Mouse (Mus musculus): Measurements from ENCODE around the gene Hnrnpu. TPM values are rescaled to one million over a fixed set of nuclear protein-coding genes. Genes with fewer than 3 reads are reported as not detected.

Gene Hnrnpu
- total RNA-seq, 1 experiment: 494 TPM

DNA sequence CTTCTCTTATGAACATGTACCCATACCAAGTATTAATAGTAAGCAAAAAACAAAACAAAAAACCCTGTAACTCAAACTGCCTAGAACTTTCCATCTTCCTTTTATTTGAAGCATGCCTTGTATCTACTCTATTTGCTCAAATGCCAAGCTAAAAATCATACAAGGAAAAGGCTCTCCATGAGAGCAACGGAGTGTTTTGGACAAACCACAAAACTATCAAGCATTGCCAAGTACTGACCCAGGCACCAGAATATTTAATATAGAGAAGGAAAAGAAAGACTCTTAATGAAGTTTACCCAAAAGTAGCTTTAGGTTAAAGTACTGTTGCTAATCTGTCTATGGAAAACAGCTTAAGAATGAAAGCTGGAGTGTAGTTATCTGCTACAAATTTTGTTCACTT is 11.2 kb downstream of the Hnrnpu start:
- in situ Hi-C loops (cut with MboI; ENCODE audit: low sequenced_read_pairs in 2 of 2, unreplicated experiment in 2 of 2): loop anchor here in 1 of 2 experiments (25.0 kb wide), 1 partner anchor 1436 kb away; no protein-coding TSS in a partner anchor
- no peaks in the 10 kb centered on the region for H3K9me3 ChIP-seq (ENCODE audit: control insufficient read depth, insufficient read depth, low read depth, low read length)
- no peak for DNase-seq (ENCODE audit: low read depth, low spot score)
- H3K4me3 ChIP-seq (ENCODE audit: insufficient read depth in 1 of 2, low read depth in 1 of 2, low read length in 2 of 2, poor library complexity in 1 of 2, severe bottlenecking in 1 of 2): no peak overlapping the region
- TF ChIP-seq HCFC1 (IDR thresholded peaks at IDR 0.05; ENCODE audit: borderline replicate concordance, insufficient read depth, low read length) (no peak), ZNF384 (IDR thresholded peaks at IDR 0.05; ENCODE audit: low read depth, low read length) (no peak), CHD2 (IDR thresholded peaks at IDR 0.05; ENCODE audit: low read depth, low read length) (no peak), MAFK (IDR thresholded peaks at IDR 0.05; ENCODE audit: insufficient read depth, low read depth, low read length) (no peak), ZC3H11A (IDR thresholded peaks at IDR 0.05; ENCODE audit: borderline replicate concordance, low read depth, low read length) (no peak)
- no peak overlapping the region for H3K27ac ChIP-seq (ENCODE audit: insufficient read depth, low read depth, low read length, poor library complexity, severe bottlenecking)
- no peak overlapping the region for H3K9ac ChIP-seq (ENCODE audit: insufficient read depth, low read depth, low read length, poor library complexity, severe bottlenecking)
- H3K4me1 ChIP-seq (ENCODE audit: control insufficient read depth in 2 of 2, insufficient read depth in 2 of 2, low read length in 2 of 2, poor library complexity in 1 of 2): no peaks in the 10 kb centered on the region
- H3K36me3 ChIP-seq (ENCODE audit: control insufficient read depth, insufficient read depth, low read length, poor library complexity, severe bottlenecking): peaks cover 41% of the 10 kb centered on the region

DNA sequence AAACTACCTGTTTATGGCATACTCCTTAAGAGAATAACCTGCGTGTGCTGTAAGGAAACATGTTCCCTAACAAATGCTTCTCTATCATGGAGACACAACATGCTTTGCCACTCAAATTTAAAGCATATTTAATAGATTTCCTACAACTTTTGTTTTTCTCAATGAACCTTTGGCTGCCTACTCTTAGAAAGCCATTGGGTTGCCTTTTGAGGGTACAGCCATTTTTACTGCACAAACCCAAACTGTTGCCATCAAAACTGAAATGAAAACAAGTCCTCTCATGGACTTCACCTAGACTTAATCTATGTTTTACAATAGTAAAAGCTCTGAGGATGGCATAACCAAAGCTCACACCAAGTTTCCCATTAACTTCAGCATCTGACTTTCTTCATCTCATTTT is 13.0 kb downstream of the Hnrnpu start:
- in situ Hi-C loops (cut with MboI; ENCODE audit: low sequenced_read_pairs in 2 of 2, unreplicated experiment in 2 of 2): no loop called here
- H3K9ac ChIP-seq (ENCODE audit: insufficient read depth, low read depth, low read length, poor library complexity, severe bottlenecking): no peak overlapping the region
- no peaks in the 10 kb centered on the region for H3K4me1 ChIP-seq (ENCODE audit: control insufficient read depth in 2 of 2, insufficient read depth in 2 of 2, low read length in 2 of 2, poor library complexity in 1 of 2)
- TF ChIP-seq ZC3H11A (IDR thresholded peaks at IDR 0.05; ENCODE audit: borderline replicate concordance, low read depth, low read length): no peak
- TF ChIP-seq MAFK (IDR thresholded peaks at IDR 0.05; ENCODE audit: insufficient read depth, low read depth, low read length): no peak
- TF ChIP-seq CHD2 (IDR thresholded peaks at IDR 0.05; ENCODE audit: low read depth, low read length): no peak
- no peak for TF ChIP-seq ZNF384 (IDR thresholded peaks at IDR 0.05; ENCODE audit: low read depth, low read length)
- TF ChIP-seq HCFC1 (IDR thresholded peaks at IDR 0.05; ENCODE audit: borderline replicate concordance, insufficient read depth, low read length): no peak
- no peaks in the 10 kb centered on the region for H3K9me3 ChIP-seq (ENCODE audit: control insufficient read depth, insufficient read depth, low read depth, low read length)
- H3K27ac ChIP-seq (ENCODE audit: insufficient read depth, low read depth, low read length, poor library complexity, severe bottlenecking): no peak overlapping the region
- H3K4me3 ChIP-seq (ENCODE audit: insufficient read depth in 1 of 2, low read depth in 1 of 2, low read length in 2 of 2, poor library complexity in 1 of 2, severe bottlenecking in 1 of 2): no peak overlapping the region
- H3K36me3 ChIP-seq (ENCODE audit: control insufficient read depth, insufficient read depth, low read length, poor library complexity, severe bottlenecking): peaks cover 27% of the 10 kb centered on the region; the same call in 1 of the 2 replicates
- DNase-seq (ENCODE audit: low read depth, low spot score): no peak

DNA sequence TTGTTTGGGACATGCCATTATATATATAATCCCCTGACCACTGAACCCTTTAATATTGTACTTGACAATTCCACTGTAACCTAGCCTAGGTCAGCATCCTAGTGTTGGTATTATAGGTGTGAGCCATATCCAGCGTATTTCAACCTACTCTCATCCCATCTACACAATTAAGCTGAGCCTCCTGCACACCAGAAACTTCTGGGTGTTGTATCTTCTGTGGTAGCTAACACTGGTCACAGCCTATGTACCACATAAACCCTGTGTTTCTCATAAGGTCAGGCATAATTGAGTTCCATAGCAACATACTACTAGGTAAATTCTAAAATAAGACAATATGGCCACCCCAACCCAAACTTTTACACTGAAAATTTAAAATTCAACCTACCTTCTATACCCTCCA is 14.4 kb downstream of the Hnrnpu start:
- TF ChIP-seq ZC3H11A (IDR thresholded peaks at IDR 0.05; ENCODE audit: borderline replicate concordance, low read depth, low read length): no peak
- no peak for TF ChIP-seq ZNF384 (IDR thresholded peaks at IDR 0.05; ENCODE audit: low read depth, low read length)
- no peak for TF ChIP-seq MAFK (IDR thresholded peaks at IDR 0.05; ENCODE audit: insufficient read depth, low read depth, low read length)
- no peak for TF ChIP-seq HCFC1 (IDR thresholded peaks at IDR 0.05; ENCODE audit: borderline replicate concordance, insufficient read depth, low read length)
- no peak for TF ChIP-seq CHD2 (IDR thresholded peaks at IDR 0.05; ENCODE audit: low read depth, low read length)
- Histone ChIP-seq H3K36me3 (ENCODE audit: control insufficient read depth, insufficient read depth, low read length, poor library complexity, severe bottlenecking) (peaks cover 20% of the 10 kb centered on the region; the same call in 1 of the 2 replicates), H3K9me3 (ENCODE audit: control insufficient read depth, insufficient read depth, low read depth, low read length) (no peaks in the 10 kb centered on the region), H3K4me1 (ENCODE audit: control insufficient read depth in 2 of 2, insufficient read depth in 2 of 2, low read length in 2 of 2, poor library complexity in 1 of 2) (no peaks in the 10 kb centered on the region), H3K4me3 (ENCODE audit: insufficient read depth in 1 of 2, low read depth in 1 of 2, low read length in 2 of 2, poor library complexity in 1 of 2, severe bottlenecking in 1 of 2) (no peak overlapping the region), H3K9ac (ENCODE audit: insufficient read depth, low read depth, low read length, poor library complexity, severe bottlenecking) (no peak overlapping the region), H3K27ac (ENCODE audit: insufficient read depth, low read depth, low read length, poor library complexity, severe bottlenecking) (no peak overlapping the region)
- DNase-seq (ENCODE audit: low read depth, low spot score): no peak
- in situ Hi-C loops (cut with MboI; ENCODE audit: low sequenced_read_pairs in 2 of 2, unreplicated experiment in 2 of 2): no loop called here

DNA sequence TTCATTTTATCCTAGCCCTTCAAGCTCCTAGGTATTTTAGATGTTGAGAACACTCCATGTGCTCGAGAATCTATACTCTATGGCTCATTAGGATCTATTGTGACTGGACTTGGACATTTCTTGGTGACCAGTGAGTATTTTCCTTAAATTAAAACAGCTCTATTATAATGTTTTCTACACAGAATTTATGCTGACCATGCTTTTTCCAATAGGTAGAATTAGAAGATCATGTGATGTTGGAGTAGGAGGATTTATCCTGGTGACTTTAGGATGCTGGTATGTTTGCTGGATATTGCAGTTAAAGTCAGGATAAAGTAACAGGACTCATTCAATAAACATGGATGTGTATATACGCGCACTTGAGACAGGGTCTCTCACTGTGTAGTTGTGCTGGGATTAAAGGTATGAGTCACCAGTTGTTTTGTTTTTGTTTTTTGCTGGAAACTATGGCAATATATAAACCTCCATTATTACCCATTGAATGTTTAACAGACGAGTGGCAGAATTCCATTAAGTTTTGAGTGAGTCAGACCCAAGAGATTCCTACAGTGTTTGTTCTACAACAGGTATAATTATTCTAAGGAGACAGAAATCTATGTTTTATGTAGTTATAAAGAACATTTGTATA is 15.8 kb downstream of the Hnrnpu start:
- in situ Hi-C loops (cut with MboI; ENCODE audit: low sequenced_read_pairs in 2 of 2, unreplicated experiment in 2 of 2): no loop called here
- no peak for DNase-seq (ENCODE audit: low read depth, low spot score)
- no peaks in the 10 kb centered on the region for H3K9me3 ChIP-seq (ENCODE audit: control insufficient read depth, insufficient read depth, low read depth, low read length)
- H3K27ac ChIP-seq (ENCODE audit: insufficient read depth, low read depth, low read length, poor library complexity, severe bottlenecking): no peak overlapping the region
- peaks cover 20% of the 10 kb centered on the region; the same call in 1 of the 2 replicates for H3K36me3 ChIP-seq (ENCODE audit: control insufficient read depth, insufficient read depth, low read length, poor library complexity, severe bottlenecking)
- no peak overlapping the region for H3K9ac ChIP-seq (ENCODE audit: insufficient read depth, low read depth, low read length, poor library complexity, severe bottlenecking)
- no peaks in the 10 kb centered on the region; a peak in 1 of 4 replicates for H3K4me1 ChIP-seq (ENCODE audit: control insufficient read depth in 2 of 2, insufficient read depth in 2 of 2, low read length in 2 of 2, poor library complexity in 1 of 2)
- H3K4me3 ChIP-seq (ENCODE audit: insufficient read depth in 1 of 2, low read depth in 1 of 2, low read length in 2 of 2, poor library complexity in 1 of 2, severe bottlenecking in 1 of 2): no peak overlapping the region
- peak; percentile 92 for TF ChIP-seq MAFK (IDR thresholded peaks at IDR 0.05; ENCODE audit: insufficient read depth, low read depth, low read length)
- TF ChIP-seq ZNF384 (IDR thresholded peaks at IDR 0.05; ENCODE audit: low read depth, low read length): no peak
- 0 out of 2 replicates have a peak, but pooled peaks have one; percentile 29 for TF ChIP-seq CHD2 (IDR thresholded peaks at IDR 0.05; ENCODE audit: low read depth, low read length)
